Mouse (Mus musculus): ENCODE results near the gene Six2.
A peak's percentile ranks its signal among the peaks of the same experiment; 100 is the strongest.

Six2 gene

GRCm38 (mm10) chr17:85688236-85688910, at the start of gene Six2:
TSS of gene Six2 (minus strand) at chr17:85688274.
- no peak for DNase-seq (ENCODE audit: low spot score in 2 of 2)

GRCm38 (mm10) chr17:85737090-85737780, 49.2 kb upstream of the Six2 start:
- no peak for DNase-seq (ENCODE audit: low spot score in 2 of 2)

GRCm38 (mm10) chr17:85731329-85731728, 43.3 kb upstream of the Six2 start:
- no peak for DNase-seq (ENCODE audit: low spot score in 2 of 2)

GRCm38 (mm10) chr17:85730231-85731015, 42.3 kb upstream of the Six2 start:
- DNase-seq (ENCODE audit: low spot score in 2 of 2), result no peak

GRCm38 (mm10) chr17:85728071-85728718, 40.1 kb upstream of the Six2 start:
- peak in 1 of 2 experiments; percentile 14 for DNase-seq (ENCODE audit: low spot score in 2 of 2)

- no peak for DNase-seq (ENCODE audit: low spot score in 2 of 2)
Measured at GRCm38 (mm10) chr17:85725988-85726387, 37.9 kb upstream of the Six2 start.

- DNase-seq (ENCODE audit: low spot score in 2 of 2), result no peak
Measured at GRCm38 (mm10) chr17:85723166-85723565, 35.1 kb upstream of the Six2 start.

GRCm38 (mm10) chr17:85717266-85717665, 29.2 kb upstream of the Six2 start:
- no peak for DNase-seq (ENCODE audit: low spot score in 2 of 2)

- no peak for DNase-seq (ENCODE audit: low spot score in 2 of 2)
Measured at GRCm38 (mm10) chr17:85715784-85716183, 27.7 kb upstream of the Six2 start.

GRCm38 (mm10) chr17:85714370-85714769, 26.3 kb upstream of the Six2 start:
- no peak for DNase-seq (ENCODE audit: low spot score in 2 of 2)

- no peak for DNase-seq (ENCODE audit: low spot score in 2 of 2)
Measured at GRCm38 (mm10) chr17:85712874-85713273, 24.8 kb upstream of the Six2 start.

GRCm38 (mm10) chr17:85704369-85705260, 16.5 kb upstream of the Six2 start:
- DNase-seq (ENCODE audit: low spot score in 2 of 2), result no peak

- DNase-seq (ENCODE audit: low spot score in 2 of 2), result no peak
Measured at GRCm38 (mm10) chr17:85700028-85700427, 12.0 kb upstream of the Six2 start.

GRCm38 (mm10) chr17:85698643-85699042, 10.6 kb upstream of the Six2 start:
- no peak for DNase-seq (ENCODE audit: low spot score in 2 of 2)

GRCm38 (mm10) chr17:85697976-85698375, 9.9 kb upstream of the Six2 start:
- DNase-seq (ENCODE audit: low spot score in 2 of 2), result no peak

GRCm38 (mm10) chr17:85694499-85694898, 6.4 kb upstream of the Six2 start:
- DNase-seq (ENCODE audit: low spot score in 2 of 2), result no peak

GRCm38 (mm10) chr17:85693101-85693500, 5.0 kb upstream of the Six2 start:
- DNase-seq (ENCODE audit: low spot score in 2 of 2), result no peak

- DNase-seq (ENCODE audit: low spot score in 2 of 2), result no peak
Measured at GRCm38 (mm10) chr17:85692594-85692993, 4.5 kb upstream of the Six2 start.

GRCm38 (mm10) chr17:85691701-85692536, 3.8 kb upstream of the Six2 start:
- no peak for DNase-seq (ENCODE audit: low spot score in 2 of 2)

- no peak for DNase-seq (ENCODE audit: low spot score in 2 of 2)
Measured at GRCm38 (mm10) chr17:85690969-85691335, 2.9 kb upstream of the Six2 start.

Measured in urinary bladder, postnatal 36 days (tissue).